Mouse (Mus musculus) cerebellum, adult 8-10 months (tissue): Measurements from ENCODE around the gene Fez2.

Source experiments
- DNase-seq: peaks from one replicate; pipeline ENCODE4 v3.0.0; 2022

Gene Fez2

GRCm38 (mm10) chr17:78364555-78365302 is 53.2 kb downstream of the Fez2 start:
- no peak for DNase-seq

GRCm38 (mm10) chr17:78361939-78362728 is 55.8 kb downstream of the Fez2 start:
- no peak for DNase-seq

GRCm38 (mm10) chr17:78358251-78358726 is 59.7 kb downstream of the Fez2 start:
- DNase-seq, result peak; percentile 21

GRCm38 (mm10) chr17:78357753-78358152 is 60.2 kb downstream of the Fez2 start:
- no peak for DNase-seq

- DNase-seq, result no peak
These were observed 62.3 kb downstream of the Fez2 start for GRCm38 (mm10) chr17:78355611-78356010.

GRCm38 (mm10) chr17:78354871-78355270 is 63.1 kb downstream of the Fez2 start:
- DNase-seq, result no peak

GRCm38 (mm10) chr17:78354411-78354810 is 63.5 kb downstream of the Fez2 start:
- DNase-seq, result no peak

GRCm38 (mm10) chr17:78352500-78352855 is 65.5 kb downstream of the Fez2 start:
- no peak for DNase-seq

GRCm38 (mm10) chr17:78351676-78352499 is 66.1 kb downstream of the Fez2 start:
- no peak for DNase-seq

GRCm38 (mm10) chr17:78347111-78347801 is 70.7 kb downstream of the Fez2 start:
- no peak for DNase-seq

- DNase-seq, result no peak
These were observed 74.3 kb downstream of the Fez2 start for GRCm38 (mm10) chr17:78343688-78344087.

GRCm38 (mm10) chr17:78335250-78335649 is 82.7 kb downstream of the Fez2 start:
- DNase-seq, result no peak

GRCm38 (mm10) chr17:78333275-78333674 is 84.7 kb downstream of the Fez2 start:
- no peak for DNase-seq

GRCm38 (mm10) chr17:78331438-78331837 is 86.5 kb downstream of the Fez2 start:
- no peak for DNase-seq

GRCm38 (mm10) chr17:78328287-78328686 is 89.7 kb downstream of the Fez2 start:
- DNase-seq, result no peak

GRCm38 (mm10) chr17:78327187-78327586 is 90.8 kb downstream of the Fez2 start:
- no peak for DNase-seq

GRCm38 (mm10) chr17:78326381-78326780 is 91.6 kb downstream of the Fez2 start:
- DNase-seq, result no peak

GRCm38 (mm10) chr17:78325761-78326332 is 92.1 kb downstream of the Fez2 start:
- no peak for DNase-seq

- DNase-seq, result no peak
These were observed 95.3 kb downstream of the Fez2 start for GRCm38 (mm10) chr17:78322369-78323335.

- no peak for DNase-seq
These were observed 96.6 kb downstream of the Fez2 start for GRCm38 (mm10) chr17:78321216-78321835.
